Mouse (Mus musculus): ENCODE results near the gene Cib1. TPM values are rescaled to one million over a fixed set of nuclear protein-coding genes. Genes with fewer than 3 reads are reported as not detected.

Cib1 gene
- polyA plus RNA-seq, 1 experiment from 2014 or later: 41.1 TPM

- H3K36me3 ChIP-seq (replicated peaks; ENCODE audit: control insufficient read depth, insufficient read depth): no peaks in the 10 kb centered on the region
- H3K4me3 ChIP-seq (replicated peaks; ENCODE audit: low read length): no peak overlapping the region
- no peak overlapping the region for H3K4me2 ChIP-seq (replicated peaks)
- ATAC-seq (ENCODE audit: low FRiP score) (no peak), DNase-seq (ENCODE audit: low spot score) (no peak)
- H3K9ac ChIP-seq: no peak overlapping the region
- no peaks in the 10 kb centered on the region for H3K9me3 ChIP-seq (ENCODE audit: control insufficient read depth, low read length)
- H3K4me1 ChIP-seq (replicated peaks; ENCODE audit: control insufficient read depth, insufficient read depth, low read length): peaks cover 37% of the 10 kb centered on the region
- H3K27ac ChIP-seq: no peak overlapping the region
- H3K27me3 ChIP-seq (ENCODE audit: control insufficient read depth, insufficient read depth, low read length): no peaks in the 10 kb centered on the region
- WGBS: 40% methylated on average over 4 of the region's 4 CpGs
Observed at GRCm38 (mm10) chr7:80184551-80184950, 48.1 kb downstream of the Cib1 start.

GRCm38 (mm10) chr7:80183969-80184368 lies 48.6 kb downstream of the Cib1 start:
- Histone ChIP-seq H3K4me2 (replicated peaks) (no peak overlapping the region), H3K4me3 (replicated peaks; ENCODE audit: low read length) (no peak overlapping the region), H3K27me3 (ENCODE audit: control insufficient read depth, insufficient read depth, low read length) (no peaks in the 10 kb centered on the region), H3K4me1 (replicated peaks; ENCODE audit: control insufficient read depth, insufficient read depth, low read length) (peaks cover 31% of the 10 kb centered on the region), H3K36me3 (replicated peaks; ENCODE audit: control insufficient read depth, insufficient read depth) (no peaks in the 10 kb centered on the region), H3K9me3 (ENCODE audit: control insufficient read depth, low read length) (no peaks in the 10 kb centered on the region), H3K9ac (no peak overlapping the region), H3K27ac (no peak overlapping the region)
- 35% methylated on average over 5 of the region's 5 CpGs for WGBS
- DNase-seq (ENCODE audit: low spot score): no peak
- no peak for ATAC-seq (ENCODE audit: low FRiP score)

- DNase-seq (ENCODE audit: low spot score) (no peak), ATAC-seq (ENCODE audit: low FRiP score) (no peak)
- WGBS: 86% methylated on average over 1 of the region's 1 CpGs
- Histone ChIP-seq H3K27ac (no peak overlapping the region), H3K27me3 (ENCODE audit: control insufficient read depth, insufficient read depth, low read length) (no peaks in the 10 kb centered on the region), H3K4me2 (replicated peaks) (no peak overlapping the region), H3K36me3 (replicated peaks; ENCODE audit: control insufficient read depth, insufficient read depth) (no peaks in the 10 kb centered on the region), H3K9ac (no peak overlapping the region), H3K4me1 (replicated peaks; ENCODE audit: control insufficient read depth, insufficient read depth, low read length) (peaks cover 26% of the 10 kb centered on the region), H3K4me3 (replicated peaks; ENCODE audit: low read length) (no peak overlapping the region), H3K9me3 (ENCODE audit: control insufficient read depth, low read length) (no peaks in the 10 kb centered on the region)
Observed at GRCm38 (mm10) chr7:80183466-80183865, 49.1 kb downstream of the Cib1 start.

DNA sequence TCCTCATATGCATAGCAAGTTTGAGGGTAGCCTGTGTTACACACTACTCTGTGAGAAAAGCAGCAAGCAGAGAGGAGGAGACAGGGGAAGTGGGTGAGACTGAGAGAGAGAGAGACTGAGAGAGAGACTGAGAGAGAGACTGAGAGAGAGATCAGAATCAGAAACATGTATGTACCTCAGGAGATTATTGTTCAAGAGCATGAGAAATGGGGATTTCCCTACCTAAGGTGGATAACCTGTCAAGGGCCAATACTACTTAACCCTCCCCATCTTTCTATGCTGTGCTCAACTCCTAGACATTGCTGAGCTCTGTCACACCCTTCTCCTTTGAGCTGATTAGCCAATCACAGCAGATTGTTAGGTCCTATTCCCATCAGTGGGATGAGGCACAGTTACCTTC lies 50.5 kb downstream of the Cib1 start:
- Histone ChIP-seq H3K4me1 (replicated peaks; ENCODE audit: control insufficient read depth, insufficient read depth, low read length) (peaks cover 13% of the 10 kb centered on the region; the same call in 1 of the 2 replicates), H3K27me3 (ENCODE audit: control insufficient read depth, insufficient read depth, low read length) (no peaks in the 10 kb centered on the region), H3K4me3 (replicated peaks; ENCODE audit: low read length) (no peak overlapping the region), H3K27ac (no peak overlapping the region), H3K9ac (no peak overlapping the region), H3K4me2 (replicated peaks) (no peak overlapping the region), H3K36me3 (replicated peaks; ENCODE audit: control insufficient read depth, insufficient read depth) (no peaks in the 10 kb centered on the region), H3K9me3 (ENCODE audit: control insufficient read depth, low read length) (no peaks in the 10 kb centered on the region)
- ATAC-seq (ENCODE audit: low FRiP score) (no peak), DNase-seq (ENCODE audit: low spot score) (no peak)

GRCm38 (mm10) chr7:80181078-80181477 lies 51.5 kb downstream of the Cib1 start:
- H3K4me3 ChIP-seq (replicated peaks; ENCODE audit: low read length): no peak overlapping the region
- 74% methylated on average over 2 of the region's 2 CpGs for WGBS
- ATAC-seq (ENCODE audit: low FRiP score) (no peak), DNase-seq (ENCODE audit: low spot score) (no peak)
- H3K27me3 ChIP-seq (ENCODE audit: control insufficient read depth, insufficient read depth, low read length): no peaks in the 10 kb centered on the region
- H3K4me1 ChIP-seq (replicated peaks; ENCODE audit: control insufficient read depth, insufficient read depth, low read length): peaks cover 2% of the 10 kb centered on the region; the same call in 1 of the 2 replicates
- no peak overlapping the region for H3K4me2 ChIP-seq (replicated peaks)
- H3K9me3 ChIP-seq (ENCODE audit: control insufficient read depth, low read length): no peaks in the 10 kb centered on the region
- H3K27ac ChIP-seq: no peak overlapping the region
- no peaks in the 10 kb centered on the region for H3K36me3 ChIP-seq (replicated peaks; ENCODE audit: control insufficient read depth, insufficient read depth)
- H3K9ac ChIP-seq: no peak overlapping the region

- 76% methylated on average over 3 of the region's 3 CpGs for WGBS
- no peak overlapping the region for H3K4me3 ChIP-seq (replicated peaks; ENCODE audit: low read length)
- ATAC-seq (ENCODE audit: low FRiP score) (no peak), DNase-seq (ENCODE audit: low spot score) (no peak)
- H3K4me2 ChIP-seq (replicated peaks): no peak overlapping the region
- H3K4me1 ChIP-seq (replicated peaks; ENCODE audit: control insufficient read depth, insufficient read depth, low read length): no peaks in the 10 kb centered on the region
- H3K36me3 ChIP-seq (replicated peaks; ENCODE audit: control insufficient read depth, insufficient read depth): no peaks in the 10 kb centered on the region
- no peak overlapping the region for H3K27ac ChIP-seq
- H3K27me3 ChIP-seq (ENCODE audit: control insufficient read depth, insufficient read depth, low read length): no peaks in the 10 kb centered on the region
- H3K9ac ChIP-seq: no peak overlapping the region
- no peaks in the 10 kb centered on the region for H3K9me3 ChIP-seq (ENCODE audit: control insufficient read depth, low read length)
Observed at GRCm38 (mm10) chr7:80180202-80180601, 52.4 kb downstream of the Cib1 start.

DNA sequence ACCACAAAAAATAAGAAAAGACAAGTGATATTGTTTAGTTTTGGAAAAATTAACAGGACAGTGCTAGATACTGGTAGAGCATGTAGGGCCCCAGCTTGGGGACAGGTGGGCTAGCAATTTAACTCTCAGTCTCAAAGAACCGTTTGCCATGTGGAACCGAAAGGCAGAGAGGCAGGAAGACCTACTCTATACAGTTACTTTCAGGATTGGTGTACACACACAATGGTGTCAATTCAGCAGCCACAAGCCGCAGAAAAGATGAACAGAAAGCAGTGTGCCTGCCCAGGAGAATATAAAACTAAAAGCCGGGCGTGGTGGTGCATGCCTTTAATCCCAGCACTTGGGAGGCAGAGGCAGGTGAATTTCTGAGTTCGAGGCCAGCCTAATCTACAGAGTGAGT lies 52.8 kb downstream of the Cib1 start:
- Histone ChIP-seq H3K36me3 (replicated peaks; ENCODE audit: control insufficient read depth, insufficient read depth) (no peaks in the 10 kb centered on the region), H3K9ac (no peak overlapping the region), H3K4me3 (replicated peaks; ENCODE audit: low read length) (no peak overlapping the region), H3K27me3 (ENCODE audit: control insufficient read depth, insufficient read depth, low read length) (no peaks in the 10 kb centered on the region), H3K4me2 (replicated peaks) (no peak overlapping the region), H3K9me3 (ENCODE audit: control insufficient read depth, low read length) (no peaks in the 10 kb centered on the region), H3K27ac (no peak overlapping the region), H3K4me1 (replicated peaks; ENCODE audit: control insufficient read depth, insufficient read depth, low read length) (no peaks in the 10 kb centered on the region)
- 87% methylated on average over 6 of the region's 6 CpGs for WGBS
- DNase-seq (ENCODE audit: low spot score) (no peak), ATAC-seq (ENCODE audit: low FRiP score) (no peak)

- H3K9ac ChIP-seq: no peak overlapping the region
- WGBS: 91% methylated on average over 6 of the region's 6 CpGs
- no peak overlapping the region for H3K4me3 ChIP-seq (replicated peaks; ENCODE audit: low read length)
- H3K9me3 ChIP-seq (ENCODE audit: control insufficient read depth, low read length): no peaks in the 10 kb centered on the region
- no peak for ATAC-seq (ENCODE audit: low FRiP score)
- no peak overlapping the region for H3K27ac ChIP-seq
- no peaks in the 10 kb centered on the region for H3K4me1 ChIP-seq (replicated peaks; ENCODE audit: control insufficient read depth, insufficient read depth, low read length)
- DNase-seq (ENCODE audit: low spot score): no peak
- no peak overlapping the region for H3K4me2 ChIP-seq (replicated peaks)
- H3K27me3 ChIP-seq (ENCODE audit: control insufficient read depth, insufficient read depth, low read length): no peaks in the 10 kb centered on the region
- H3K36me3 ChIP-seq (replicated peaks; ENCODE audit: control insufficient read depth, insufficient read depth): no peaks in the 10 kb centered on the region
Observed at GRCm38 (mm10) chr7:80179327-80179726, 53.3 kb downstream of the Cib1 start.

- no peak overlapping the region for H3K4me3 ChIP-seq (replicated peaks; ENCODE audit: low read length)
- H3K27me3 ChIP-seq (ENCODE audit: control insufficient read depth, insufficient read depth, low read length): no peaks in the 10 kb centered on the region
- no peaks in the 10 kb centered on the region for H3K9me3 ChIP-seq (ENCODE audit: control insufficient read depth, low read length)
- H3K9ac ChIP-seq: no peak overlapping the region
- H3K4me2 ChIP-seq (replicated peaks): no peak overlapping the region
- ATAC-seq (ENCODE audit: low FRiP score) (no peak), DNase-seq (ENCODE audit: low spot score) (no peak)
- 91% methylated on average over 10 of the region's 10 CpGs for WGBS
- no peaks in the 10 kb centered on the region for H3K36me3 ChIP-seq (replicated peaks; ENCODE audit: control insufficient read depth, insufficient read depth)
- no peaks in the 10 kb centered on the region for H3K4me1 ChIP-seq (replicated peaks; ENCODE audit: control insufficient read depth, insufficient read depth, low read length)
- no peak overlapping the region for H3K27ac ChIP-seq
Observed at GRCm38 (mm10) chr7:80178037-80178729, 54.4 kb downstream of the Cib1 start.

GRCm38 (mm10) chr7:80177438-80177837 lies 55.2 kb downstream of the Cib1 start:
- H3K36me3 ChIP-seq (replicated peaks; ENCODE audit: control insufficient read depth, insufficient read depth): no peaks in the 10 kb centered on the region
- DNase-seq (ENCODE audit: low spot score) (no peak), ATAC-seq (ENCODE audit: low FRiP score) (no peak)
- H3K4me3 ChIP-seq (replicated peaks; ENCODE audit: low read length): no peak overlapping the region
- H3K4me2 ChIP-seq (replicated peaks): no peak overlapping the region
- H3K4me1 ChIP-seq (replicated peaks; ENCODE audit: control insufficient read depth, insufficient read depth, low read length): no peaks in the 10 kb centered on the region
- 98% methylated on average over 3 of the region's 3 CpGs for WGBS
- H3K9ac ChIP-seq: no peak overlapping the region
- H3K27ac ChIP-seq: no peak overlapping the region
- H3K27me3 ChIP-seq (ENCODE audit: control insufficient read depth, insufficient read depth, low read length): no peaks in the 10 kb centered on the region
- H3K9me3 ChIP-seq (ENCODE audit: control insufficient read depth, low read length): no peaks in the 10 kb centered on the region
